Mouse (Mus musculus): ENCODE measurements at regions not wholly inside any gene's neighbourhood (a gene's known extent, or its start where the extent isn't known, plus 50 kb on each side); places are given as distances from the start of the nearest gene placed in this dataset.

DNA sequence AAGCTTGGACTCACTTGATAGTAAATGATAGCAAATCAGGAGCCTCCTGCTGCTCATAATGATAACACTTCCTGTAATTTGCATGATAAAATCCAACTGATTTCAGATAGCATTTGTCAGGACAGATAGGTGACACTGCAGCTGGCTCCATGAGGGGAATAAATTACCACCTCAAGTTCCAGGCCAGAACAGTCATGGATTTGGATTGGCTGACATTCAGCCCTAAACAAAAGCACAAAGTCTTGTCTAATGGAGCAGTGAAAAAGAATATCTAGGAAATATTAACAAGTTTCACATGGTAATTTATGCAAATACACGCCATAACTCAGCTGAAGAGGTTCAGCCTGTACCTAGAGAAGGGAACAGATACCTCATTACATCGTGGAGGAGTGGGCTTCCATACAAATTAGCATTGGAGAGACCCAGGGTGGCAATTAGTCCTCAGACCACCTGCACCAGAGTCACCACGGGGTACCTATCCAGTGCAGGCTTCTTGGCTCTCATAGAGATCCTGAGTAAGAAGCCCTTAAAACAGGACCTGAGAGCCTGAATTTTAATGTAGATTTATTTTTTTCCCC is 587.3 kb upstream of the Plxna2 start:
- TF ChIP-seq MYOD1 (IDR thresholded peaks at IDR 0.05; ENCODE audit: control insufficient read depth in 1 of 3, insufficient read length in 2 of 3, low read depth in 2 of 3) (no peak), POLR2A (IDR thresholded peaks at IDR 0.05; ENCODE audit: insufficient read length, low read depth) (no peak)

Measured in myocyte (in vitro differentiated cells).